Mouse (Mus musculus) ES-E14 (cell line): ENCODE data around the gene Cpne5. TPM values are rescaled to one million over a fixed set of nuclear protein-coding genes. Genes with fewer than 3 reads are reported as not detected.

Source experiments
- DNase-seq: peaks from one replicate; pipeline ENCODE4 v3.0.0-alpha.2; 2013; ENCODE audit warnings: low read depth, low spot score
- H3K27ac ChIP-seq: 2 replicates; pipeline ENCODE4 v1.5.1; 2012; ENCODE audit warnings: low read depth, mild to moderate bottlenecking, low read length, moderate library complexity, mixed read lengths; ENCODE audit not compliant: poor library complexity, insufficient read depth, severe bottlenecking
- H3K36me3 ChIP-seq: 2 replicates; pipeline ENCODE4 v1.6.1; 2012; ENCODE audit warnings: mild to moderate bottlenecking, low read length, moderate library complexity, mixed read lengths; ENCODE audit not compliant: control insufficient read depth, poor library complexity, insufficient read depth, severe bottlenecking
- H3K4me1 ChIP-seq, 2 experiments: fragments of 150-350 bp in 1 of 2; sonication (generic) in 1 of 2; 2 replicates each; pipeline ENCODE4 v1.6.1; 2012; ENCODE audit warnings: low read length in 2 of 2, mild to moderate bottlenecking in 1 of 2, mixed read lengths in 1 of 2; ENCODE audit not compliant: control insufficient read depth in 2 of 2, insufficient read depth in 2 of 2, poor library complexity in 1 of 2
- H3K4me3 ChIP-seq, 2 experiments: fragments of 150-350 bp in 1 of 2; sonication (generic) in 1 of 2; 2 replicates each; pipeline ENCODE4 v1.5.1; 2012; ENCODE audit warnings: low read length in 2 of 2, low read depth in 1 of 2, mild to moderate bottlenecking in 1 of 2, mixed read lengths in 1 of 2; ENCODE audit not compliant: insufficient read depth in 1 of 2, poor library complexity in 1 of 2, severe bottlenecking in 1 of 2
- H3K9ac ChIP-seq: 2 replicates; pipeline ENCODE4 v1.6.1; 2012; ENCODE audit warnings: low read depth, mild to moderate bottlenecking, low read length, mixed read lengths; ENCODE audit not compliant: poor library complexity, insufficient read depth, severe bottlenecking
- H3K9me3 ChIP-seq: fragments of 150-350 bp; sonication (generic); 2 replicates; pipeline ENCODE4 v1.6.1; 2012; ENCODE audit warnings: low read depth, mild to moderate bottlenecking, low read length; ENCODE audit not compliant: control insufficient read depth, insufficient read depth
- CHD2 ChIP-seq: IDR thresholded peaks from 2 replicates; pipeline ENCODE4 v1.6.1; 2014; ENCODE audit warnings: mild to moderate bottlenecking, low read depth, low read length, inconsistent platforms
- HCFC1 ChIP-seq: IDR thresholded peaks from 2 replicates; pipeline ENCODE4 v1.6.1; 2012; ENCODE audit warnings: low read length, inconsistent platforms, borderline replicate concordance; ENCODE audit not compliant: insufficient read depth
- MAFK ChIP-seq: IDR thresholded peaks from 2 replicates; pipeline ENCODE4 v1.6.1; 2014; ENCODE audit warnings: mild to moderate bottlenecking, low read depth, low read length, inconsistent platforms; ENCODE audit not compliant: insufficient read depth
- ZC3H11A ChIP-seq: IDR thresholded peaks from 2 replicates; pipeline ENCODE4 v1.6.1; 2012; ENCODE audit warnings: low read depth, mild to moderate bottlenecking, inconsistent platforms, low read length, borderline replicate concordance
- ZNF384 ChIP-seq: IDR thresholded peaks from 2 replicates; pipeline ENCODE4 v1.6.1; 2012; ENCODE audit warnings: low read depth, low read length, inconsistent platforms
- in situ Hi-C, 2 experiments: fragments of 600-800 bp; cut with MboI; formaldehyde crosslinking; loops; one replicate each; pipeline ENCODE4 v1.15.1; 2025; ENCODE audit warnings: low sequenced_read_pairs in 2 of 2, inconsistent platforms in 1 of 2; ENCODE audit not compliant: unreplicated experiment in 2 of 2
- total RNA-seq: library from RNA; depleted of rRNA; stranded (reverse); fragments of 300-350 nt; gene quantifications from 2 replicates; pipeline ENCODE4 v1.2.3, GENCODE M21; 2012

Cpne5 gene
- total RNA-seq, 1 experiment: 5.1 TPM

DNA sequence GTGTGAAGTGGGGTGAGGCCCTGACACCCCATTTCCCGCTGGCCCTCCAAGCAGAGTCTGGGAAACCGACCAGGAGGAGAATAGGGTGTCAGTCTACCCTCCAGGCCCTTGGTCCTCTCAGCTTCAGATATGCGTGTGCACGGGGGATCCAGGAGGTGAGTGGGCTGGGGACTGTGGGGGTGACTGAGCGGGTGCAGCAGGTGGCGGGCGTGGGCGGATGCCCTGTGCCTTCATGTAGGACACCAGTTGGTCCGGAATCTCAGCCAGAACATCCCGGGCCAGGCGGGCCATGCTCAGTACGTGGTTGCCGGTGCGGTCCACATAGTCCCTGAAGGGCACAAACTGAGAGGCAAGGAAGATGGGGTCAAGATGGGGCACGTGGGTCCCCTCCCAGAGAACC lies 79.1 kb downstream of the Cpne5 start:
- Histone ChIP-seq H3K27ac (peak overlapping the region; percentile 72; the same call in 1 of the 2 replicates), H3K36me3 (peaks cover 6% of the 10 kb centered on the region; the same call in 1 of the 2 replicates), H3K4me1 (peaks cover 2 to 40% of the 10 kb centered on the region in 2 experiments; a peak in 2 of 4 replicates), H3K9me3 (no peaks in the 10 kb centered on the region), H3K9ac (peak overlapping the region; percentile 77), H3K4me3 (peak overlapping the region; percentile 45 to 63)
- no peak for DNase-seq
- TF ChIP-seq CHD2: no peak
- TF ChIP-seq MAFK: no peak
- TF ChIP-seq HCFC1: no peak
- TF ChIP-seq ZC3H11A: no peak
- no peak for TF ChIP-seq ZNF384
- in situ Hi-C loops: no loop called here

DNA sequence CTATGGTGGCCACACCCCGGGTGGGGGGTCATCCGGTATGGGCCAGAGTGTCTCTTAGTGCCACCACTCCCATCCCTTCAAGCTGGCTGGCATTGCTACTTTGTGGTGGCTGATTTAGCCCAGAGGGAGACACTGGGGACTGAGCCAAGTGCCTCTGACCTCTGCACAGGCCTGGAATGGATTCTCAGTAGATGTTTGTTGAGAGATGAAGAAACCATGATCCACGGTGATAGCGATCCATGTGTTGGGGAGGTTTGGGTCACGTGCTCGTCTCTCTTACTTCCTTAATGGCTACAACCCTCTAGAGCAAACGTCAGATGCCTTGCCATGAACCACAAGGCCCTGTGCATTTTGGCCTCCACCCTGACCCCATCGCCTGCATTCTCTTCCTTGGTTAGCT lies 81.1 kb downstream of the Cpne5 start:
- no peaks in the 10 kb centered on the region for H3K9me3 ChIP-seq
- in situ Hi-C loops: no loop called here
- H3K36me3 ChIP-seq: peaks cover 6% of the 10 kb centered on the region; the same call in 1 of the 2 replicates
- no peak overlapping the region; the same call in 1 of the 2 replicates for H3K9ac ChIP-seq
- no peak overlapping the region for H3K4me3 ChIP-seq
- no peak for TF ChIP-seq MAFK
- no peak for TF ChIP-seq ZC3H11A
- TF ChIP-seq ZNF384: no peak
- no peak for TF ChIP-seq HCFC1
- TF ChIP-seq CHD2: no peak
- DNase-seq: no peak
- peaks cover 2 to 40% of the 10 kb centered on the region in 2 experiments; a peak in 2 of 4 replicates for H3K4me1 ChIP-seq
- H3K27ac ChIP-seq: peak overlapping the region; percentile 37; the same call in 1 of the 2 replicates

DNA sequence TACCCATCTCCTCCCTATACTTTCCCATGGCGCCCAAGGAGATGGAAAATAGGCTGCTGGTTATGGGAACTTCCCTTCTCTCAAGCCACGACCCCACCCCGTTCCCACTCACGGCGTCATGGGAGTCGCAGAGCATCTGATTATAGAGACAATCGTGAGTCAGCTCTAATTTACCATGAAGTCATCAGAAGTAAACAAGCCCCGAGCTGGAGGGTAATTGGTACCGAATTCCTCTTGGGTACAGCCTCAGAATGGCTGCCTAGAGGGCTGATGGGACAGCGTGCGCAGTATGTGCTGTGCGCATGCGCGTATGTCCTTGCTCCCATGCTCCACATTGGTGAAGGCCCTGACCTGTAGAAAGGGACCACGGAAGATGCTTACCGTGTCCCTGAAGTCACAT lies 81.6 kb downstream of the Cpne5 start:
- Histone ChIP-seq H3K4me3 (peak overlapping the region; percentile 26 to 47; a peak in 3 of 4 replicates), H3K9me3 (no peaks in the 10 kb centered on the region), H3K4me1 (peaks cover 2 to 40% of the 10 kb centered on the region in 2 experiments; a peak in 2 of 4 replicates), H3K9ac (peak overlapping the region; percentile 63; the same call in 1 of the 2 replicates), H3K27ac (peak overlapping the region; percentile 67; the same call in 1 of the 2 replicates), H3K36me3 (peaks cover 5% of the 10 kb centered on the region; the same call in 1 of the 2 replicates)
- no peak for DNase-seq
- no peak for TF ChIP-seq ZNF384
- TF ChIP-seq HCFC1: no peak
- TF ChIP-seq ZC3H11A: no peak
- no peak for TF ChIP-seq MAFK
- no peak for TF ChIP-seq CHD2
- in situ Hi-C loops: no loop called here

DNA sequence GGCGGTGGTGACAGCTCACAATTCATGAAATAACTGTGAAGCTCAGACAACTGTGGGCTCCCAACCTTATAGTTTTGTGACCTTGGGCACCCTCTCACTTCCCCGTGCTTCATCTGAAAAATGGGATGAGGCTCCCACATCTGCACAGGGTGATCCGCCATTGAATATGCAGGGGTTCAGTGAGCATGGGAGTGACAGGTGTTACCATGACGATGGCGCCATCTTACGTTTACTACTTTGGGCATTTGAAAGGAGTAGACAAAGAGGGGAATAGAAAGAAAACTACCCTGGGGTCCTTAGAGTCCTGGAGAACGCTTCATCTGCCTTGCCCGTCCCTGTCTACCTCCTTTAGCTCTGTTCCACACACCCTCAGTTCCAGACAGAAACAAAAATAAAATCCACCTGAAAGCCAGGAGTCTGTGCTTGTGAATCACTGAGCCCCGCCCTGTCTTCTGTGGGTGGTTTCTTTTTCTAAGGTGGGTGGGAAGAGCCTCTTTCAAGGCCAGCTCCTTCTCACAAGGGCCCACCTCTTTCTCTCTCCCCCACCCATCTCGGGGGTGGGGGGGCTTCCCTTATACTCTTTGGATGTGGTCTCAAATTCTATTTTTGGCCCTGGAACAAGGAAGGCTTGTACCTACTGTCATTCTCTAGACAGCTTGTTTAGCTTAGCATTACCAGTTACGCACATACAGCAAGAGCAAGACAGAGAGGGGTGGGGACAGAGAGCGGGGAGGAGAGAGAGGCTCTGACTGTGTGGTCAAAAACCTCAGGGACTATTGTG lies 82.4 kb downstream of the Cpne5 start:
- H3K4me3 ChIP-seq: peak overlapping the region; percentile 45 to 47; a peak in 3 of 4 replicates
- H3K27ac ChIP-seq: peak overlapping the region; percentile 67; the same call in 1 of the 2 replicates
- DNase-seq: no peak
- peak overlapping the region; percentile 0; the same call in 1 of the 2 replicates for H3K9ac ChIP-seq
- no peak for TF ChIP-seq HCFC1
- no peak for TF ChIP-seq ZNF384
- no peak for TF ChIP-seq CHD2
- TF ChIP-seq ZC3H11A: no peak
- TF ChIP-seq MAFK: no peak
- in situ Hi-C loops: no loop called here
- H3K36me3 ChIP-seq: no peaks in the 10 kb centered on the region; the same call in 1 of the 2 replicates
- peaks cover 2 to 39% of the 10 kb centered on the region in 2 experiments; a peak in 2 of 4 replicates for H3K4me1 ChIP-seq
- no peaks in the 10 kb centered on the region for H3K9me3 ChIP-seq
